Mouse (Mus musculus) mammary gland, adult 2 months (tissue): ENCODE results near the gene Gsdma3. TPM values are rescaled to one million over a fixed set of nuclear protein-coding genes. Genes with fewer than 3 reads are reported as not detected.

ENCODE experiments used
- polyA plus RNA-seq: library from polyadenylated mRNA; depleted of rRNA; stranded (reverse); fragments of >200 nt; gene quantifications from 2 replicates; pipeline ENCODE4 v1.2.3, GENCODE M21; 2012; ENCODE audit warnings: low replicate concordance; rRNA removed

Gene Gsdma3
- 0.52 TPM in 1 of 2 replicates, not detected in the other for polyA plus RNA-seq

DNA sequence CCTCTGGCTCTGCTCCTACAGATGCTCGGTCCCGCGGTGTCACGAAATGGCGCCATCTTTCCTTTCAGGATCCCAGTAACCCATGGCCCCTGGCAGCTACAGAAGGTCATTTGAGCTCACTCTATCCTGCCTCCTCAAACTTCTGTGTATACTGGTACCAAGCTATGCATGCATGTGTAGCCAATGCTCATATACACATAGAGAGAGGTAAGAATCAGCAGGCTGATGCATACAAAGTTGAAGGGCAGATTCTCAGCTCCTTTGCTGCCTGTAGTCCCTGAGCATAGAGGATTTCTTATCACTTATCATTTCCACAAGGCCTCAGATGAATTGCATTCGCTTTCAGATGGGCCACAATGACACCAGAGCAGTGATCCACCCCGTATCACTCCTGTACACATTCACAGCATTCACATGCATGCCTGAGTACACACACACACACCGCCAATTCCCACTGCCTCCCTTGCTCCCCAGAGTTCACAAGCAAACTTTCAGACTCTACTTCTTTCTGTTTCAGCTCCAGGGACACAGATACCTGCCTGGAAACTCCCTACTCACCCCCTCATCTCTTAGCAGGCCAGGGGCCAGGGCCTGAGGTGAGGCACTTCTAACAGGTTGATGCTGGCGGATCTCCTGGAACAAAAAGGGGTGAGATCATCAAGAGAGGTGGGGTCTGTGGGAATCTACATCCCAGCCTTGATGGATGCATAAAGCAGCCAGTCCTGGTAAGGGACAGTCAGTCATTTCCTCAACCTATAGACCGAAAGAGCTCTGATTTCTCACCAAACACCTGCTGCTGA, at the start of gene Gsdma3, which contains the start of gene Gm12355:
TSS of gene Gsdma3 (plus strand) at position 750 of the 800 bp plus-strand sequence.
TSS of gene Gm12355 (minus strand) at position 51 of the 800 bp plus-strand sequence.

DNA sequence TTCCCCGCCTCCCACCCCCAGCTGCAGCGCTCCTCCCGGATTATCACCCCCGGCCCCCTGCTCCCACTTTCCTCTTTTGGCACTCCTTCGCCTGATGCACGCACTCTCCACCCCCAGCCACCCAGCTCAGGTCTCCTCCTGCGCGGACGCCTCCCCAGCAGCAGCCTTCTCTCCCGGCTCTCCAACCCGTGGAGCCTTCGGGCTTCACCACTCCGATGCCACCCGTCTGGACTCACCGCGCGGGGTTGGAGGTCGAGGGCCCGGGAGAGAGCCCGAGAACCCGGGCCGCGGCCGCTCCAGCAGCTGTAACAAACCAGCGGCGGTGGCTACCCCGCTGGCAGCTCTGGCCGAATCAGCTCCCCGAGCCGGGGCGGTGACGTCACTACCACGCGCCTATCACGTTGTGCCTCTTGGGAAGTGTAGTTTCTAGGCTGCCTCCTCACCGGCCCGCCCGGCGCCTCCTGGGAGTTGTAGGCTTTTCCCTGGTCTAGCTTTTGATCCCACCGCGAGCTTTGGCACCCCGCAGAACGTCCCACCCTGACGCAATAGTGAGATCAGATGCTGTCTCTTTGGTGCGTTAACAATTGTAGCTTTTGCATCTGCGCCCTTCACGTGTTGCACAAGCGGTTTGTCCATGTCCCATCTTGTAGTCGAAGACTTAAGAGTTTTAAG, 39.1 kb upstream of the Gsdma3 start, which contains the start of gene Ormdl3:
TSS of gene Ormdl3 (minus strand) at position 477 of the 672 bp plus-strand sequence.

DNA sequence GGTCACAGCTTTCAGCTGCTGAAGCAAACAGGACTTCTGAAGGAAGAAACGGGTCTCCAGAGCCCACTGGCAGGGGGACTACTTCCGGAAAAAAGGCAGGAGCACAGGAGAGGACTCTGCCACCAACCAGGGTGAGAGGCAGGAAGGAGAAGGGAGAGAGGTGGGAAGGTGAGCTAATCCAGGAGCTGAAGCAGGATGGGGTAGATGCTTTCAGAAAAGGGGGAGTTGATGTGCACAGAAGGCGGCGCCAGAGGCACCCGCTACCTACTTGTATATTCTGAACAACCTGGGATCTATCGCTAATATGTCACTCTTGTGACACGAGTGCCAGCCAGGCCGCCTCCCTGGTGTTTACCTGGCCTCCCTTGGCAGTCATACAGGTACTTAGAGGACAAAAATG, 28.2 kb upstream of the Gsdma3 start, which contains the start of gene Lrrc3c:
TSS of gene Lrrc3c (plus strand) at position 301 of the 400 bp plus-strand sequence.

DNA sequence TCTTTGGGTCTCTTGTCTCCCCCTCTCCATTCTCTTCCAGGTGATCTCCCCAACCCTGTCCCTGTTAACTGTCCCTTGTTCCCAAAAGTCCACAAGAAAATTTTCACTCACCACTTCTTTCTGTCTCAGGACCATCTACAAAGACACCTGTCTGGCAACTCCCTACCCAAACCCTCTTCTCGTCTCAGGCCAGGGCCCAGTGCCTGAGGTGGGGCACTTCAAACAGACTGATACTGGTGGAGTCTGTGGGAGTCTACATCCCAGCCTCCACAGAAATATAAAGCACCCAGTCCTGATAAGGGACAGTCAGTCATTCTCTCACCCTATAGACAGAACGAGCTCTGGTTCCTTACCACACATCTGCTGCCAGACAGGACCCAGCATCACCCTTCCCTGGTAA, 20.3 kb downstream of the Gsdma3 start, which contains the start of gene Gsdma2:
TSS of gene Gsdma2 (plus strand) at position 301 of the 400 bp plus-strand sequence.

DNA sequence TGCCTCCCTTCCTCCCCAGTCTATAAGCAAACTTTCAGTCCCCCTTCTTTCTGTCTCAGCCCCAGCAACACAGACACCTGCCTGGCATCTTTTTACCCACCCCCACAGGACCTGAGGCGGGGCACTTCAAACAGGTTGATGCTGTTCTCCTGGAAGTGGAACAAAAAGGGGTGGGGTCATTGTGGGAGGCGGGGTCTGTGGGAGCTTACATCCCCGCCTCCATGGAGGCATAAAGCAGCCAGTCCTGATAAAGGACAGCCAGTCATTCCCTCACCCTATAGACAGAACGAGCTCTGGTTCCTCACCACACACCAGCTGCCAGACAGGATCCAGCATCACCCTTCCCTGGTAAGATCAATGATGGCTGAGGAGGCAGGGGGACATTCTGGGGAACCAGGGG, 37.9 kb downstream of the Gsdma3 start, which contains the start of gene Gsdma:
TSS of gene Gsdma (plus strand) at position 261 of the 400 bp plus-strand sequence.

DNA sequence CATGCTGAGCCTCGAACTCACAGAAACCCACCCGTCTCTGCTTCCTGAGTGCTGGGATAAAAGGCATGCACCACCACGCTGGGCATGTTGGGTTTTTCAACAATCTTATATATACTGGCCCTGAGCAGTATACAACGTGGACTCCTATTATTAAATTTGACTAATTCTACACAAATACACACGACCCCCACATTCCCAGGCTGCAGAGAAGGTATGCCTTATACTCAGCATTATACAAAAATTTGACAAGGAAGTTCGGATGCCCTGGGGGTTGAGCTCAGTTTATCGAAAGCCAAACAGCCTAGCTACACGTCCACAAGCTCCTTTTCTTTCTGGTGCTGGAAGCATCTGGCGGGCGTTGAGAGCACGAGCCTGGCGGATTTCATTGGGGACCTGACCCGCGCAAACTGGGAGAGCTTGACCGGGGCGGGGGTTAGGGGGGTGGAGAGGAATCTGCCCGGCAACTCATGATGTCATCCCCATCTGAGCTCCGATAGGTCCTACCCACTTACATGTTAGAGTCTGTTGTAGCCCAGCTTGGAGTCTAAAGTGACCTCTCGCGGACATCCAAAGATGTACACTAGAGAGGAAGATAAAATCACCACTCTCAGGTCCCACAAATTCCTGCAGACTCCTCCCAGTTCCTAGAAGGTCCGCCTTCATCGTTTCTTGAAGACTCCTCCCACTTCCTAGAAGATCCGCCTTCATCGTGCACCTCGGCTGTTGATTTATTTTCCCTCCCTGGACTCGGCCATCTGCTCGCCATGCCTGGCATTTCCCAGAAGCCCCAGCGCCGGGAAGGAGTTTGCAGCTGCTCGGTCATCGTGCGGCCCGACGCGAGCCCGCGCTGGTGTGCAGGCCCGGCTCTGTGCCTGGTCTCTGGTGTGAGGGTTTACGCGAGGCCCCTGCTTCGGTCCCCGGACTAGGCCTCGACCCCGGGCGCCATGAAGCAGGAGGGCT, 55.9 kb downstream of the Gsdma3 start, which contains the start of gene Psmd3:
TSS of gene Psmd3 (plus strand) at position 769 of the 960 bp plus-strand sequence.

Other genes starting within 250 kb of the Gsdma3 start
- gene Tcap, start 242.5 kb upstream of the Gsdma3 start, polyA plus RNA-seq: 0.53 and 504 TPM in 2 replicates
- gene Pnmt, start 239.9 kb upstream of the Gsdma3 start, polyA plus RNA-seq: 0.20 TPM in 1 of 2 replicates, not detected in the other
- gene Pgap3, start 225.9 kb upstream of the Gsdma3 start, polyA plus RNA-seq: 21.3 and 24.6 TPM in 2 replicates
- gene Erbb2, start 213.9 kb upstream of the Gsdma3 start, polyA plus RNA-seq: 22.4 and 29.5 TPM in 2 replicates
- gene Mien1, start 187.4 kb upstream of the Gsdma3 start, polyA plus RNA-seq: 48.3 and 68.1 TPM in 2 replicates
- gene Grb7, start 180.0 kb upstream of the Gsdma3 start, polyA plus RNA-seq: 29.3 and 38.8 TPM in 2 replicates
- gene Ikzf3, start 80.3 kb upstream of the Gsdma3 start, polyA plus RNA-seq: 19.7 and 38.8 TPM in 2 replicates
- gene Zpbp2, start 75.3 kb upstream of the Gsdma3 start, polyA plus RNA-seq: 0.43 and 0.88 TPM in 2 replicates
- gene Ormdl3, start 39.0 kb upstream of the Gsdma3 start, polyA plus RNA-seq: 218 and 235 TPM in 2 replicates
- gene Lrrc3c, start 28.1 kb upstream of the Gsdma3 start, polyA plus RNA-seq: not detected in 2 replicates
- not detected in 2 replicates for gene Gm12355, start 699 bp upstream of the Gsdma3 start, polyA plus RNA-seq
- not detected in 2 replicates for gene Gsdma2, start 20.4 kb downstream of the Gsdma3 start, polyA plus RNA-seq
- gene Gsdma, start 38.0 kb downstream of the Gsdma3 start, polyA plus RNA-seq: 0.05 and 0.52 TPM in 2 replicates
- gene Psmd3, start 56.2 kb downstream of the Gsdma3 start, polyA plus RNA-seq: 169 and 195 TPM in 2 replicates
- gene Csf3, start 74.9 kb downstream of the Gsdma3 start, polyA plus RNA-seq: 1.1 and 1.7 TPM in 2 replicates
- 75.8 and 98.2 TPM in 2 replicates for gene Med24, start 103.1 kb downstream of the Gsdma3 start, polyA plus RNA-seq
- 88.4 and 134 TPM in 2 replicates for gene Thra, start 114.3 kb downstream of the Gsdma3 start, polyA plus RNA-seq
- 163 and 226 TPM in 2 replicates for gene Nr1d1, start 149.0 kb downstream of the Gsdma3 start, polyA plus RNA-seq
- 38.4 and 55.7 TPM in 2 replicates for gene Msl1, start 169.2 kb downstream of the Gsdma3 start, polyA plus RNA-seq
- 37.2 and 39.8 TPM in 2 replicates for gene Casc3, start 178.5 kb downstream of the Gsdma3 start, polyA plus RNA-seq
- 11.6 and 16.3 TPM in 2 replicates for gene Rapgefl1, start 210.4 kb downstream of the Gsdma3 start, polyA plus RNA-seq
- gene Wipf2, start 237.3 kb downstream of the Gsdma3 start, polyA plus RNA-seq: 10.4 and 20.9 TPM in 2 replicates